In genomic region chr12:102224112-102224511, GRCm38 (mm10) we compare ENCODE assay signal across 2 mouse cellular contexts. TPM values are rescaled to one million over a fixed set of nuclear protein-coding genes. Genes with fewer than 3 reads are reported as not detected.
TF ChIP-seq lines count a peak whose summit lies in the region.
"Not testable (repeated sequence)": the region's sequence is repeated elsewhere in the genome, so short reads cannot be mapped to it uniquely, and the experiment has no call there.

No protein-coding gene starts in this region.

- not testable (repeated sequence) for H3K36me3 ChIP-seq in C2C12 (ENCODE audit: control insufficient read depth, insufficient read depth); myocyte (ENCODE audit: control insufficient read depth, insufficient read depth)

- not testable (repeated sequence) for H3ac ChIP-seq in C2C12 (ENCODE audit: control insufficient read depth, insufficient read length, low read depth); myocyte (ENCODE audit: control insufficient read depth, insufficient read length)

- TF ChIP-seq CTCF in C2C12 (IDR thresholded peaks at IDR 0.05; ENCODE audit: control insufficient read depth, insufficient read depth, insufficient read length) = not testable (repeated sequence)

- H3K79me2 ChIP-seq in C2C12 (ENCODE audit: control insufficient read depth, insufficient read depth); myocyte (ENCODE audit: control insufficient read depth, insufficient read depth): not testable (repeated sequence)

- H3K4me2 ChIP-seq in myocyte (ENCODE audit: low read depth) = not testable (repeated sequence)

- H3K27me3 ChIP-seq in C2C12 (ENCODE audit: control insufficient read depth, insufficient read depth, insufficient read length); myocyte (ENCODE audit: control insufficient read depth, insufficient read depth, insufficient read length): not testable (repeated sequence)

- TF ChIP-seq POLR2A in myocyte (IDR thresholded peaks at IDR 0.05; ENCODE audit: insufficient read length, low read depth) = not testable (repeated sequence)

- not testable (repeated sequence) for H3K79me3 ChIP-seq in C2C12 (ENCODE audit: low read depth)

- H3K4me3 ChIP-seq in C2C12 (ENCODE audit: insufficient read depth, poor library complexity, severe bottlenecking); myocyte: not testable (repeated sequence)

TF ChIP-seq in C2C12, 6 proteins besides CTCF, POLR2A, EP300 and RAD21:
- TF ChIP-seq MYOD1 (IDR thresholded peaks at IDR 0.05; ENCODE audit: control insufficient read depth, insufficient read length, low read depth) = peak; percentile 15

TF ChIP-seq in myocyte, 11 proteins besides CTCF, POLR2A, EP300 and RAD21:
- TF ChIP-seq MYOG (IDR thresholded peaks at IDR 0.05; ENCODE audit: control insufficient read depth in 1 of 3, insufficient read depth in 1 of 3, insufficient read length in 2 of 3, low read depth in 2 of 3) = peak in 2 of 3 experiments; percentile 89 to 92
- TF ChIP-seq TCF3 (IDR thresholded peaks at IDR 0.05; ENCODE audit: insufficient read length, low read depth) = peak; percentile 81
- TF ChIP-seq MYOD1 (IDR thresholded peaks at IDR 0.05; ENCODE audit: control insufficient read depth in 1 of 3, insufficient read length in 2 of 3, low read depth in 2 of 3) = peak in 2 of 3 experiments; percentile 84
- peak; percentile 50 for TF ChIP-seq TCF12 (IDR thresholded peaks at IDR 0.05; ENCODE audit: insufficient read depth, poor library complexity, severe bottlenecking)

RNA-seq across cellular contexts. Expression of gene Rin3, which starts 58.7 kb away (rescaled TPM):
- polyA plus RNA-seq in C2C12 (2012; fragmentation: generic; extraction: Trizol) (16.7 TPM), myocyte (2012; fragmentation: generic; extraction: Trizol) (23.4 TPM)
